Mouse (Mus musculus) liver, adult 2 months (tissue): ENCODE results near the gene AW011738.

Source experiments
- CTCF ChIP-seq: fragments of 200-500 bp; IDR thresholded peaks from 2 replicates; pipeline ENCODE4 v1.5.1; 2011; ENCODE audit warnings: low read depth, low read length, control low read depth
- POLR2A ChIP-seq: fragments of 200-500 bp; IDR thresholded peaks from 2 replicates; pipeline ENCODE4 v1.6.1; 2011; ENCODE audit warnings: low read length, control low read depth; ENCODE audit not compliant: insufficient read depth; ENCODE audit errors: extremely low read depth

GRCm38 (mm10) chr4:156252140-156252539, 49.0 kb downstream of the AW011738 start:
- TF ChIP-seq CTCF (no peak), POLR2A (no peak)
